ENCODE assay signal across 9 mouse cellular contexts in genomic region chr6:52175864-52176263, GRCm38 (mm10). TPM values are rescaled to one million over a fixed set of nuclear protein-coding genes. Genes with fewer than 3 reads are reported as not detected.
DNase-seq lines count a peak whose midpoint lies in the region; ATAC-seq lines count a peak whose summit lies in the region.
"Had no signal": no experiment of that assay in that cellular context is flagged by ENCODE, and none has a peak within 500 bp of the region (broad histone marks: within the 10 kb centered on the region; RNA-seq: fewer than 3 reads in every experiment).

No protein-coding gene starts in this region.

- H3K4me2 ChIP-seq in forebrain, embryonic 11.5 days (ENCODE audit: low read depth, low read length, severe bottlenecking): no peak overlapping the region
- no peak overlapping the region for H3K4me2 ChIP-seq in forebrain, embryonic 15.5 days (replicated peaks)
- H3K4me2 ChIP-seq in embryonic facial prominence, embryonic 11.5 days (ENCODE audit: low read depth, low read length): peak overlapping the region; percentile 10; the same call in 1 of the 2 replicates
- H3K4me2 ChIP-seq in kidney, embryonic 14.5 days (replicated peaks; ENCODE audit: low read depth, low read length): peak overlapping the region; percentile 67

- no peak overlapping the region for H3K4me3 ChIP-seq in forebrain, embryonic 11.5 days (ENCODE audit: low read depth, low read length)
- no peak overlapping the region for H3K4me3 ChIP-seq in forebrain, embryonic 15.5 days
- H3K4me3 ChIP-seq in embryonic facial prominence, embryonic 11.5 days (ENCODE audit: low read depth, low read length): peak overlapping the region; percentile 23
- peak overlapping the region; percentile 71 for H3K4me3 ChIP-seq in kidney, embryonic 14.5 days (ENCODE audit: low read length)

- H3K27ac ChIP-seq in forebrain, embryonic 11.5 days (ENCODE audit: low read depth, low read length): no peak overlapping the region
- no peak overlapping the region for H3K27ac ChIP-seq in forebrain, embryonic 15.5 days (replicated peaks)
- H3K27ac ChIP-seq in embryonic facial prominence, embryonic 11.5 days (replicated peaks; ENCODE audit: low read depth, low read length): 0 out of 2 replicates have a peak overlapping the region, but pooled peaks have one; percentile 35
- H3K27ac ChIP-seq in kidney, embryonic 14.5 days (ENCODE audit: low read depth, low read length): peak overlapping the region; percentile 98

- H3K9ac ChIP-seq in forebrain, embryonic 11.5 days (ENCODE audit: low read length): no peak overlapping the region
- H3K9ac ChIP-seq in forebrain, embryonic 15.5 days (replicated peaks): no peak overlapping the region
- H3K9ac ChIP-seq in embryonic facial prominence, embryonic 11.5 days (replicated peaks; ENCODE audit: low read length): no peak overlapping the region
- H3K9ac ChIP-seq in kidney, embryonic 14.5 days (ENCODE audit: low read depth, low read length): peak overlapping the region; percentile 88

- peak; percentile 60 for DNase-seq in forebrain, embryonic 11.5 days (ENCODE audit: low spot score)
- DNase-seq in embryonic facial prominence, embryonic 11.5 days (ENCODE audit: low spot score): no peak
- DNase-seq in lung, postnatal 10 days: peak; percentile 89
- DNase-seq in urinary bladder, adult 2 months (ENCODE audit: low spot score): no peak
- DNase-seq in layer of hippocampus, adult 11-12 months (ENCODE audit: low spot score): no peak
- DNase-seq in urinary bladder, postnatal 4 days (ENCODE audit: low spot score in 2 of 2): no peak
- DNase-seq: right cerebral cortex, postnatal 25 days had no signal

- no peaks in the 10 kb centered on the region for H3K9me3 ChIP-seq in forebrain, embryonic 11.5 days (ENCODE audit: control insufficient read depth, low read length)
- no peaks in the 10 kb centered on the region for H3K9me3 ChIP-seq in forebrain, embryonic 15.5 days
- H3K9me3 ChIP-seq in embryonic facial prominence, embryonic 11.5 days (replicated peaks; ENCODE audit: control insufficient read depth, low read length): no peaks in the 10 kb centered on the region
- H3K9me3 ChIP-seq in kidney, embryonic 14.5 days (ENCODE audit: control insufficient read depth, low read length): no peaks in the 10 kb centered on the region

- H3K27me3 ChIP-seq in forebrain, embryonic 11.5 days (ENCODE audit: control insufficient read depth, insufficient read depth, low read length): peaks cover 98% of the 10 kb centered on the region
- peaks cover 98% of the 10 kb centered on the region for H3K27me3 ChIP-seq in forebrain, embryonic 15.5 days
- H3K27me3 ChIP-seq in embryonic facial prominence, embryonic 11.5 days (ENCODE audit: control insufficient read depth, insufficient read depth, low read length): peaks cover 86% of the 10 kb centered on the region
- H3K27me3 ChIP-seq in kidney, embryonic 14.5 days (ENCODE audit: control insufficient read depth, insufficient read depth, low read length): no peaks in the 10 kb centered on the region

- H3K4me1 ChIP-seq in forebrain, embryonic 11.5 days (replicated peaks; ENCODE audit: control insufficient read depth, insufficient read depth, low read length): 0 out of 2 replicates have a peak, but pooled peaks cover 3% of the 10 kb centered on the region
- H3K4me1 ChIP-seq in forebrain, embryonic 15.5 days: peaks cover 6% of the 10 kb centered on the region; the same call in 1 of the 2 replicates
- peaks cover 4% of the 10 kb centered on the region for H3K4me1 ChIP-seq in embryonic facial prominence, embryonic 11.5 days (ENCODE audit: control insufficient read depth, insufficient read depth, low read length)
- peaks cover 66% of the 10 kb centered on the region for H3K4me1 ChIP-seq in kidney, embryonic 14.5 days (ENCODE audit: control insufficient read depth, insufficient read depth, low read length)

- WGBS in forebrain, embryonic 11.5 days: 0% methylated on average over 14 of the region's 35 CpGs
- under 1% methylated on average over 18 of the region's 35 CpGs for WGBS in forebrain, embryonic 15.5 days
- 6% methylated on average over 2 of the region's 35 CpGs for WGBS in embryonic facial prominence, embryonic 11.5 days
- WGBS in kidney, embryonic 14.5 days: 2% methylated on average over 21 of the region's 35 CpGs

- H3K36me3 ChIP-seq in forebrain, embryonic 11.5 days (ENCODE audit: control insufficient read depth, insufficient read depth, low read length): no peaks in the 10 kb centered on the region
- H3K36me3 ChIP-seq in forebrain, embryonic 15.5 days: no peaks in the 10 kb centered on the region
- no peaks in the 10 kb centered on the region for H3K36me3 ChIP-seq in embryonic facial prominence, embryonic 11.5 days (replicated peaks; ENCODE audit: control insufficient read depth, insufficient read depth, low read depth, low read length)
- peaks cover 6% of the 10 kb centered on the region; the same call in 1 of the 2 replicates for H3K36me3 ChIP-seq in kidney, embryonic 14.5 days (ENCODE audit: control insufficient read depth, insufficient read depth, low read length)

- ATAC-seq in forebrain, embryonic 11.5 days (replicated peaks; ENCODE audit: low FRiP score): no peak
- no peak for ATAC-seq in forebrain, embryonic 15.5 days (replicated peaks)
- no peak for ATAC-seq in embryonic facial prominence, embryonic 11.5 days (replicated peaks; ENCODE audit: insufficient number of reproducible peaks, low FRiP score, low TSS enrichment, low read depth)
- peak; percentile 37 for ATAC-seq in kidney, embryonic 14.5 days (ENCODE audit: low FRiP score, low TSS enrichment)

RNA-seq across cellular contexts. Expression of gene 5730596B20Rik, which starts 1.4 kb away (rescaled TPM):
- polyA plus RNA-seq in forebrain, embryonic 11.5 days (2014; fragmentation: Nextera tagmentation; extraction: Ambion mirVana): not detected in 2 replicates
- polyA plus RNA-seq in forebrain, embryonic 15.5 days (2015; fragmentation: Nextera tagmentation; extraction: Ambion mirVana): not detected in 2 replicates
- polyA plus RNA-seq in embryonic facial prominence, embryonic 11.5 days (2014; fragmentation: Nextera tagmentation; extraction: Ambion mirVana): 0.13 and 0.22 TPM in 2 replicates
- polyA plus RNA-seq in kidney, embryonic 14.5 days (2014; fragmentation: Nextera tagmentation; extraction: Ambion mirVana): 2.7 and 2.9 TPM in 2 replicates
- polyA plus RNA-seq in urinary bladder, adult 2 months (2012; rRNA removed): 0.04 and 0.07 TPM in 2 replicates

RNA-seq across cellular contexts. Expression of gene Hoxa2, which starts 11.2 kb away (rescaled TPM):
- polyA plus RNA-seq in forebrain, embryonic 11.5 days (2014; fragmentation: Nextera tagmentation; extraction: Ambion mirVana): not detected in 2 replicates
- polyA plus RNA-seq in forebrain, embryonic 15.5 days (2015; fragmentation: Nextera tagmentation; extraction: Ambion mirVana): not detected in 2 replicates
- polyA plus RNA-seq in embryonic facial prominence, embryonic 11.5 days (2014; fragmentation: Nextera tagmentation; extraction: Ambion mirVana): 19.4 and 24.1 TPM in 2 replicates
- 4.7 and 5.5 TPM in 2 replicates for polyA plus RNA-seq in kidney, embryonic 14.5 days (2014; fragmentation: Nextera tagmentation; extraction: Ambion mirVana)
- polyA plus RNA-seq in urinary bladder, adult 2 months (2012; rRNA removed): 1.3 and 1.9 TPM in 2 replicates

RNA-seq across cellular contexts. Expression of gene Hoxa4, which starts 15.7 kb away (rescaled TPM):
- not detected in 2 replicates for polyA plus RNA-seq in forebrain, embryonic 11.5 days (2014; fragmentation: Nextera tagmentation; extraction: Ambion mirVana)
- not detected in 2 replicates for polyA plus RNA-seq in forebrain, embryonic 15.5 days (2015; fragmentation: Nextera tagmentation; extraction: Ambion mirVana)
- polyA plus RNA-seq in embryonic facial prominence, embryonic 11.5 days (2014; fragmentation: Nextera tagmentation; extraction: Ambion mirVana): 0.31 and 0.34 TPM in 2 replicates
- 3.1 and 3.6 TPM in 2 replicates for polyA plus RNA-seq in kidney, embryonic 14.5 days (2014; fragmentation: Nextera tagmentation; extraction: Ambion mirVana)
- 0.61 and 0.62 TPM in 2 replicates for polyA plus RNA-seq in urinary bladder, adult 2 months (2012; rRNA removed)

RNA-seq across cellular contexts. Expression of gene Hoxa1, which starts 17.7 kb away (rescaled TPM):
- polyA plus RNA-seq in forebrain, embryonic 11.5 days (2014; fragmentation: Nextera tagmentation; extraction: Ambion mirVana): 0.43 TPM in 1 of 2 replicates, not detected in the other
- not detected in 2 replicates for polyA plus RNA-seq in forebrain, embryonic 15.5 days (2015; fragmentation: Nextera tagmentation; extraction: Ambion mirVana)
- 1.1 TPM in 2 replicates for polyA plus RNA-seq in embryonic facial prominence, embryonic 11.5 days (2014; fragmentation: Nextera tagmentation; extraction: Ambion mirVana)
- polyA plus RNA-seq in kidney, embryonic 14.5 days (2014; fragmentation: Nextera tagmentation; extraction: Ambion mirVana): 0.64 and 1.0 TPM in 2 replicates
- 0.73 and 0.83 TPM in 2 replicates for polyA plus RNA-seq in urinary bladder, adult 2 months (2012; rRNA removed)

RNA-seq across cellular contexts. Expression of gene Hoxa5, which starts 28.5 kb away (rescaled TPM):
- polyA plus RNA-seq in forebrain, embryonic 11.5 days (2014; fragmentation: Nextera tagmentation; extraction: Ambion mirVana): not detected in 2 replicates
- not detected in 2 replicates for polyA plus RNA-seq in forebrain, embryonic 15.5 days (2015; fragmentation: Nextera tagmentation; extraction: Ambion mirVana)
- polyA plus RNA-seq in embryonic facial prominence, embryonic 11.5 days (2014; fragmentation: Nextera tagmentation; extraction: Ambion mirVana): 0.39 and 1.4 TPM in 2 replicates
- 15.7 and 16.6 TPM in 2 replicates for polyA plus RNA-seq in kidney, embryonic 14.5 days (2014; fragmentation: Nextera tagmentation; extraction: Ambion mirVana)
- polyA plus RNA-seq in urinary bladder, adult 2 months (2012; rRNA removed): 6.1 and 7.2 TPM in 2 replicates

Comparison
In these comparisons a context has a peak if more than half of its experiments do, and no peak if none do; other contexts are left out.
1. DNase-seq: peak in forebrain, embryonic 11.5 days (single experiment) and lung, postnatal 10 days (single experiment); none in embryonic facial prominence, embryonic 11.5 days (single experiment), urinary bladder, adult 2 months (single experiment), layer of hippocampus, adult 11-12 months (single experiment) and urinary bladder, postnatal 4 days (0 of 2).
2. H3K27ac ChIP-seq: peak in embryonic facial prominence, embryonic 11.5 days (single experiment) and kidney, embryonic 14.5 days (single experiment); none in forebrain, embryonic 11.5 days (single experiment) and forebrain, embryonic 15.5 days (single experiment).
3. H3K4me2 ChIP-seq: peak in embryonic facial prominence, embryonic 11.5 days (single experiment) and kidney, embryonic 14.5 days (single experiment); none in forebrain, embryonic 11.5 days (single experiment) and forebrain, embryonic 15.5 days (single experiment).
4. H3K4me3 ChIP-seq: peak in embryonic facial prominence, embryonic 11.5 days (single experiment) and kidney, embryonic 14.5 days (single experiment); none in forebrain, embryonic 11.5 days (single experiment) and forebrain, embryonic 15.5 days (single experiment).